Mouse (Mus musculus): ENCODE data around the gene Cobl. TPM values are rescaled to one million over a fixed set of nuclear protein-coding genes. Genes with fewer than 3 reads are reported as not detected.

Cobl gene
- polyA plus RNA-seq, 1 experiment from 2014 or later, result 14.2 TPM

DNA sequence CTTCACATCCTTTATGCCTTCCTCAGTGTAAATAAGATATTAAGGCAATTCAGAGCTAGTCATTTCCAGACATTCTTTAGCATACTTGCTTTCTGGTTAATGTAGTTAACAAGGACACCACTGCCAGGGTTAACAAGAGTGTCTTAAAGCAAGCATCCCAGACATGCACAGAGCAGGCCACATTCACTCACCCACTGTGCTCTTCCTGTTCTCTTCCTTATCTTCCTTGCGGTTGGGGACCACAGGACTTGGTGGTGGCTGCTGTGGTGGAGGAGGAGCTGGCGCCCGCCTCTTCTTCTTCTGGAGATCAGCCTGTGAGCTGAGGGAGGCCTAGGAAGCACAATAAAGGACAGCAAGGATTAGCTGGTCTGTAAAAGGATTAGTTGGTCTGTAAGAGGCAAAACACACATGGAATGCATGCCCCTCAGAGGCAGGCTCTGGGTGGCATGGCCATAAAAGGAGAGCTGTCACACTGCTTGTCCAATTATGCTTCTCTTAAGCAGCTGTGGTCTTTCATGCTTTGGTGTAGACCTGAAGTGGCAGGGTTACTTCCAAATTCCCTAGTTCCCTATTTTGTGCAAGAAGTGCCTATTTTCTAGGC lies 155.2 kb downstream of the Cobl start:
- Histone ChIP-seq H3K27ac (ENCODE audit: low read length) (no peak overlapping the region), H3K27me3 (ENCODE audit: control insufficient read depth, insufficient read depth, low read length) (no peaks in the 10 kb centered on the region), H3K9me3 (ENCODE audit: control insufficient read depth, low read depth, low read length) (no peaks in the 10 kb centered on the region), H3K36me3 (ENCODE audit: control insufficient read depth, insufficient read depth, low read length) (no peaks in the 10 kb centered on the region), H3K4me1 (ENCODE audit: control insufficient read depth, insufficient read depth, low read length) (no peaks in the 10 kb centered on the region), H3K9ac (replicated peaks; ENCODE audit: low read depth, low read length) (no peak overlapping the region), H3K4me3 (ENCODE audit: low read depth, low read length) (no peak overlapping the region), H3K4me2 (replicated peaks; ENCODE audit: low read depth, low read length) (no peak overlapping the region)
- 79% methylated on average over 3 of the region's 3 CpGs for WGBS
- no peak for ATAC-seq (ENCODE audit: insufficient number of reproducible peaks, insufficient read depth, low FRiP score, low read depth)

DNA sequence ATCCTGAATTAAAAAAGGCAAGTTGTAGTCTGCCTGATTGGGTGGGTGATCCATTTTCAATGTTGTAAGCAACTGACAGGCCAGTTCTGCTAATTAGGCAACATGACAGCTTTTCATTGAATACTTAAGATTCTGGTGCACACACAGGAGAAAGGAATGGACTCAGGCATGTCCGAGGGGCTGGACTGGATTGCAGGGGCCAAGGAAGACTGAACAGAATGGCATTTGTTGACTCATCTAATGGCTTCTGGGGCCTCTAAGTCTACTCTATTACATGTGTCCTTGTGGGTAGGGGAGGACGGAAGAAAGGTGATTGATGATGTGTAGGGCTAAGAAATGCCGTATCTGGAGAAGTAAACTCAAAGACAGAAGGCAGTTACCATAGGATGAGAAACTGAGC lies 159.9 kb downstream of the Cobl start:
- Histone ChIP-seq H3K4me1 (ENCODE audit: control insufficient read depth, insufficient read depth, low read length) (peaks cover 3% of the 10 kb centered on the region; the same call in 1 of the 2 replicates), H3K36me3 (ENCODE audit: control insufficient read depth, insufficient read depth, low read length) (no peaks in the 10 kb centered on the region), H3K27ac (ENCODE audit: low read length) (no peak overlapping the region), H3K9me3 (ENCODE audit: control insufficient read depth, low read depth, low read length) (no peaks in the 10 kb centered on the region), H3K9ac (replicated peaks; ENCODE audit: low read depth, low read length) (no peak overlapping the region), H3K4me2 (replicated peaks; ENCODE audit: low read depth, low read length) (no peak overlapping the region), H3K27me3 (ENCODE audit: control insufficient read depth, insufficient read depth, low read length) (no peaks in the 10 kb centered on the region), H3K4me3 (ENCODE audit: low read depth, low read length) (no peak overlapping the region)
- 50% methylated on average over 3 of the region's 3 CpGs for WGBS
- no peak for ATAC-seq (ENCODE audit: insufficient number of reproducible peaks, insufficient read depth, low FRiP score, low read depth)

DNA sequence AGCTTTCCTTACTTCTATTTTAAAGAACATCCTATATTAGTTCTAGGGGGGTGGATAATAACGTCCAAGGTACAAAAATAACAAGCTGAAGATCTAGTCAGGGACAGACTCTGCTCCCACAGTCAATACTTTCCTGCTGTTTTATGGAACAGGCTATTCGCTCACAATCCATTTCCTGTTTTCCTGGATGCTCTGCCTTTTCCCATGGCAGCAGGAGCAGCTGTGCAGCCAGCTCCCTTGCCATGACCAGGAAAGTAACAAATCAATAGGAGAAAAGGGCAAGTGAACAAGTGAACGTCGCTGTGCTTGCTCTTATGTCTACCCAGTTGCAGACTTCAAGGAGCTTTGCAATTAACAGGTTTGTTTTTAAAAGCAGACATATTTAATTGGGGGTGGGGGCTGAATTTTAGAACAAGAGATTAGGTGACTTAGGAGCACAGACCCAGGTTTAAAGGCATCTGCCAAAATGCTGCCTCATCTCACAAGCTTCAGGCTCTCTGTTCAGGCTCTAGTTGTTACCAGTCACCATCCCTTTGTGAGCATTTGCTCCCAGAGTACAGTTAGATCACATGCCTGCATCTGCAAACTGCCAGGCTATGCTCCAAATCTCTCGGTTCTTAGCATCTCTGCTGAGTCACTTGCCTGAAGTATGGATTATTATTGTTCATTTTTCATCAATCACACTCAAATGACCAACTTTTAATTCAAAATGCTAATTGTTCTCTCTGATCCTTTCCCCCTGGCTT lies 164.9 kb downstream of the Cobl start:
- no peaks in the 10 kb centered on the region for H3K9me3 ChIP-seq (ENCODE audit: control insufficient read depth, low read depth, low read length)
- no peaks in the 10 kb centered on the region for H3K36me3 ChIP-seq (ENCODE audit: control insufficient read depth, insufficient read depth, low read length)
- H3K27me3 ChIP-seq (ENCODE audit: control insufficient read depth, insufficient read depth, low read length), result no peaks in the 10 kb centered on the region
- H3K4me3 ChIP-seq (ENCODE audit: low read depth, low read length), result no peak overlapping the region
- H3K4me2 ChIP-seq (replicated peaks; ENCODE audit: low read depth, low read length), result no peak overlapping the region
- no peak for ATAC-seq (ENCODE audit: insufficient number of reproducible peaks, insufficient read depth, low FRiP score, low read depth)
- H3K27ac ChIP-seq (ENCODE audit: low read length), result no peak overlapping the region
- H3K4me1 ChIP-seq (ENCODE audit: control insufficient read depth, insufficient read depth, low read length), result peaks cover 3% of the 10 kb centered on the region; the same call in 1 of the 2 replicates
- 41% methylated on average over 5 of the region's 5 CpGs for WGBS
- no peak overlapping the region for H3K9ac ChIP-seq (replicated peaks; ENCODE audit: low read depth, low read length)

DNA sequence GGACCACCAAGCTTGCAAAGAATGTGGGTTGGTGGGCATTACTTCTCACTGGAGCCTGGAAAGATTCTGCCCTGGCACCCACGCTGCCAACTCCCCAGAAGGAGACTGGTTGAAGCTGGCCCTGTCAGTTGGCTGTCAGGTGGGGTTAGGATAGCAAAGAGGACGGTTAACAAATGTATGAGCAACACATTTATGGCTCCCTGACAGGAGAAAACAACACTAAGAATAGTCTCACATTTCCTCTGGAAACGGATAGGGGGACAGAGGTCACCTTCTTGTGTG lies 173.2 kb downstream of the Cobl start:
- H3K4me3 ChIP-seq (ENCODE audit: low read depth, low read length), result no peak overlapping the region
- H3K9ac ChIP-seq (replicated peaks; ENCODE audit: low read depth, low read length), result no peak overlapping the region
- H3K27me3 ChIP-seq (ENCODE audit: control insufficient read depth, insufficient read depth, low read length), result no peaks in the 10 kb centered on the region
- no peak overlapping the region for H3K27ac ChIP-seq (ENCODE audit: low read length)
- ATAC-seq (ENCODE audit: insufficient number of reproducible peaks, insufficient read depth, low FRiP score, low read depth), result no peak
- H3K4me2 ChIP-seq (replicated peaks; ENCODE audit: low read depth, low read length), result no peak overlapping the region
- H3K36me3 ChIP-seq (ENCODE audit: control insufficient read depth, insufficient read depth, low read length), result no peaks in the 10 kb centered on the region
- 31% methylated on average over 3 of the region's 3 CpGs for WGBS
- no peaks in the 10 kb centered on the region for H3K4me1 ChIP-seq (ENCODE audit: control insufficient read depth, insufficient read depth, low read length)
- no peaks in the 10 kb centered on the region for H3K9me3 ChIP-seq (ENCODE audit: control insufficient read depth, low read depth, low read length)

DNA sequence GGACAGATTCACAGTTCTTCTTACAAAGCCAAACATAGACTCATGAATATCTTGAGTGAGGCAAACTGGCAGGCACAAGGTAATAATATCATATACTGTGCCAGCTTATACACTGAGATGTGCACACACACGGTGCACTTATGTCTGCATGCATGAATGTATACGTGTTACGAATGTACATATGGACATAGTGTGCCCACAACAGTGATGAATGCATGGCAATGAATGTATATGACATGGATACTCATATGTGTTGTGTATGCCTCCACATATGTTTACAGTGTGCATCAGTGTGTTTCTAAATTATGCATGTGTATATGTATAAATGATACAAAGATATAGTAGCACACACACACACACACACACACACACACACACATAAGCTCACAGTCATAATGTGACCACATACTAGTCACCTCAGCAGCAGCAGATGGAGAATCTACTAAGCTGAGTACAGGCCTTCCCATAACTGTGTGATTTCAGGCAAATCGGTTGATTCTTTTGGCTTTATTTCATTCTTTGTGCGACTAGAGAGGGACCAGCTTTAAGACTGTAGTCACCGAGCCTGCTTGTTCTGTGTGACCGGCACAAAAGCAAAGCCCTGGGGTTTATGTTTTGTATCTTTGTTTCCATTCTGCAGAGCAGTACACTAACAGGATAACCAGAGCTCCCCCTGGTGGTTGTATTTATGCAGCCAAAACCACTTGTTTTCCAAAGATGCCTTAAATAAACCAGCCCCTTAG lies 173.7 kb downstream of the Cobl start:
- H3K4me2 ChIP-seq (replicated peaks; ENCODE audit: low read depth, low read length), result no peak overlapping the region
- 48% methylated on average over 7 of the region's 7 CpGs for WGBS
- H3K36me3 ChIP-seq (ENCODE audit: control insufficient read depth, insufficient read depth, low read length), result no peaks in the 10 kb centered on the region
- H3K9ac ChIP-seq (replicated peaks; ENCODE audit: low read depth, low read length), result no peak overlapping the region
- H3K4me3 ChIP-seq (ENCODE audit: low read depth, low read length), result no peak overlapping the region
- no peaks in the 10 kb centered on the region for H3K9me3 ChIP-seq (ENCODE audit: control insufficient read depth, low read depth, low read length)
- peak; percentile 53 for ATAC-seq (ENCODE audit: insufficient number of reproducible peaks, insufficient read depth, low FRiP score, low read depth)
- no peaks in the 10 kb centered on the region for H3K27me3 ChIP-seq (ENCODE audit: control insufficient read depth, insufficient read depth, low read length)
- H3K27ac ChIP-seq (ENCODE audit: low read length), result no peak overlapping the region
- H3K4me1 ChIP-seq (ENCODE audit: control insufficient read depth, insufficient read depth, low read length), result no peaks in the 10 kb centered on the region

DNA sequence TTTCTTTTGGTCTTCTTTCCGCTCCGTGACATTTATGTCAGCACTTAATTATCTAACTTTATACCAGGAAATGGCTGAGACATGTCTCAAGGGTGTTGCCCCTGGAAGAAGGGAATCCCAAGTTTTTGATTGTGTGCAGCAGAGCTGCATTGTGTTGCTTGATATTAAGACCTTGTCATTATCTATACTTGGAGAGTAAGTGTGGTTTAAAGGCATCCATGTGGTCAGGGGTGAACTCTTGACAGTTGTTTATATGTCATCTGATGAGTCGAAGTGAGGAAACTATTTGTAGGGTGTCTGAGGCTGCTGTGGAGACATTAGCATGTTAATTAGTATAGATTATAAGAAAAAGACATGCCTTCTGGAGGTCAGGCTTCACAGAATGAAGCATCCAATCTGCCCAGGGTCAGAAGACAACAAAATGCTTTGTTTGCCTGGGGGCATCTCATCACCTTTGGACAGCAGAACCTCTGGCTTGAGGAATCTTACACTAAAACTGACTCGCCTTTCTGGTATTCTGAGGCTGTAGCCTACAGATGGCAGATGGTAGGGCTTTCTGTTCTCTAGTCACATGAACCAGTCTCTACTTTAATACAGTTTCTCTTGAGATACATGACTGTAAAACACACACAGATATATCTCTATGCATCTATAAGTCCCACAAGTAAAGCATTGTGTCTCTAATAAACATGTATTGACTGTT lies 179.3 kb downstream of the Cobl start:
- ATAC-seq (ENCODE audit: insufficient number of reproducible peaks, insufficient read depth, low FRiP score, low read depth), result no peak
- H3K4me2 ChIP-seq (replicated peaks; ENCODE audit: low read depth, low read length), result no peak overlapping the region
- no peaks in the 10 kb centered on the region for H3K9me3 ChIP-seq (ENCODE audit: control insufficient read depth, low read depth, low read length)
- H3K4me1 ChIP-seq (ENCODE audit: control insufficient read depth, insufficient read depth, low read length), result no peaks in the 10 kb centered on the region
- 81% methylated on average over 4 of the region's 4 CpGs for WGBS
- H3K9ac ChIP-seq (replicated peaks; ENCODE audit: low read depth, low read length), result no peak overlapping the region
- H3K27ac ChIP-seq (ENCODE audit: low read length), result no peak overlapping the region
- H3K36me3 ChIP-seq (ENCODE audit: control insufficient read depth, insufficient read depth, low read length), result no peaks in the 10 kb centered on the region
- H3K4me3 ChIP-seq (ENCODE audit: low read depth, low read length), result no peak overlapping the region
- H3K27me3 ChIP-seq (ENCODE audit: control insufficient read depth, insufficient read depth, low read length), result no peaks in the 10 kb centered on the region

DNA sequence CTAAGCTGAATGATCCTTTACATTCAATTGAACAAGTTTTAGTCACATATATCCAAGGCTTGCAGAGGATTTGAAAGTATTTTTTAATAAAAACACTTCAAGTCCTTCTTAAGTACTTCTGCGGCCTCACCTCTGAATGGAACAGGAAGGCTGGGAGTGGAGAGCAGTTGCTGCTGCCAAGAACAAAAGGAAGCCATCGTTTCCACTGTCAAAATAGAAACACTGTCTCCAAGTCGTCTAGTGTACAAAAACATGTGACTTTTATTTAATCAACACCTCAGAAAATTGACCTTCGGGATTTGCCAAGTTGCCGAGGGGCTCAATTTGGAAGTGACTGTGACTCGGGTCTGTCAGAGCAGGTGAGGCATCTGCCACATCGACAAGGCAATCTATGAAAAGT lies 184.0 kb downstream of the Cobl start:
- 59% methylated on average over 7 of the region's 7 CpGs for WGBS
- Histone ChIP-seq H3K4me2 (replicated peaks; ENCODE audit: low read depth, low read length) (no peak overlapping the region), H3K36me3 (ENCODE audit: control insufficient read depth, insufficient read depth, low read length) (no peaks in the 10 kb centered on the region), H3K9ac (replicated peaks; ENCODE audit: low read depth, low read length) (no peak overlapping the region), H3K4me1 (ENCODE audit: control insufficient read depth, insufficient read depth, low read length) (no peaks in the 10 kb centered on the region), H3K9me3 (ENCODE audit: control insufficient read depth, low read depth, low read length) (no peaks in the 10 kb centered on the region), H3K4me3 (ENCODE audit: low read depth, low read length) (no peak overlapping the region), H3K27me3 (ENCODE audit: control insufficient read depth, insufficient read depth, low read length) (no peaks in the 10 kb centered on the region), H3K27ac (ENCODE audit: low read length) (no peak overlapping the region)
- ATAC-seq (ENCODE audit: insufficient number of reproducible peaks, insufficient read depth, low FRiP score, low read depth), result no peak

DNA sequence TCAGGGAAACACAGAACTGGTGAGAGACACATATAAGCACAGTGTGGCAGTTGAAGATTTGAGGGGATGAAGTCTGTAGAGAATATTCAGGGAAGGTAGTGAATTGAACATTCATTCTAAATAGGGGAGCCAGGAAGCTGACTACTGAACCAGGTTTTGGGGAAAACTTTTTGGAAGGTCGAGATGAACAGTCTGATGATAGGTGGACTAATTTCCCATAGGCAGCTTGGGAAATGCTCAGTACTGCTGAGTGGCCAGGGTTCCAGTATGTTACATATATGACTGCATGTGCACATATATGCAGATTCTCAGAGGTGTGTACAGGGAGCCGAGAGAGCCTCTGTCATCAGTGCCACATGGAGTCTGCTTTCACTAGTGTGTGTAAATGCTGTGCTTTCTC lies 190.5 kb downstream of the Cobl start:
- Histone ChIP-seq H3K4me2 (replicated peaks; ENCODE audit: low read depth, low read length) (no peak overlapping the region), H3K4me3 (ENCODE audit: low read depth, low read length) (no peak overlapping the region), H3K9me3 (ENCODE audit: control insufficient read depth, low read depth, low read length) (no peaks in the 10 kb centered on the region), H3K27me3 (ENCODE audit: control insufficient read depth, insufficient read depth, low read length) (no peaks in the 10 kb centered on the region), H3K36me3 (ENCODE audit: control insufficient read depth, insufficient read depth, low read length) (no peaks in the 10 kb centered on the region), H3K9ac (replicated peaks; ENCODE audit: low read depth, low read length) (no peak overlapping the region), H3K27ac (ENCODE audit: low read length) (no peak overlapping the region), H3K4me1 (ENCODE audit: control insufficient read depth, insufficient read depth, low read length) (no peaks in the 10 kb centered on the region)
- 74% methylated on average over 2 of the region's 2 CpGs for WGBS
- ATAC-seq (ENCODE audit: insufficient number of reproducible peaks, insufficient read depth, low FRiP score, low read depth), result no peak

All from stomach, embryonic 14.5 days (tissue).